Mouse (Mus musculus) liver, embryonic 14.5 days (tissue): ENCODE measurements around the gene Stag1. TPM values are rescaled to one million over a fixed set of nuclear protein-coding genes. Genes with fewer than 3 reads are reported as not detected.
A peak's percentile ranks its signal among the peaks of the same experiment; 100 is the strongest.
"Not testable (repeated sequence)": the region's sequence is repeated elsewhere in the genome, so short reads cannot be mapped to it uniquely, and the experiment has no call there.

Source experiments
- ATAC-seq: fragments of 200-750 bp; cut with Nextera tagmentation; 2 replicates; pipeline ENCODE4 v1.8.0; 2017; ENCODE audit warnings: moderate number of reproducible peaks, mild to moderate bottlenecking, moderate library complexity; ENCODE audit not compliant: insufficient read depth
- DNase-seq, 3 experiments: peaks; one replicate each; pipeline ENCODE4 v3.0.0-alpha.2; 2012 to 2013; ENCODE audit warnings: low read depth in 3 of 3, low spot score in 3 of 3
- H3K27ac ChIP-seq: fragments of 300-500 bp; sonication (generic); 2 replicates; pipeline ENCODE4 v1.5.1; 2014; ENCODE audit warnings: moderate library complexity, mild to moderate bottlenecking, control low read depth, inconsistent platforms
- H3K27me3 ChIP-seq: fragments of 300-500 bp; sonication (generic); 2 replicates; pipeline ENCODE4 v1.6.1; 2014; ENCODE audit warnings: mild to moderate bottlenecking, low read length, moderate library complexity; ENCODE audit not compliant: control insufficient read depth, insufficient read depth
- H3K36me3 ChIP-seq: fragments of 300-500 bp; sonication (generic); replicated peaks from 2 replicates; pipeline ENCODE4 v1.6.1; 2014; ENCODE audit warnings: low read depth; ENCODE audit not compliant: control insufficient read depth, insufficient read depth
- H3K4me1 ChIP-seq, 2 experiments: fragments of 200-500 bp in 1 of 2; fragments of 300-500 bp in 1 of 2; sonication (generic) in 1 of 2; replicated peaks; 2 replicates each; pipeline ENCODE4 v1.6.1; 2012 to 2014; ENCODE audit warnings: antibody characterized with exemption in 1 of 2, inconsistent platforms in 1 of 2, low read length in 1 of 2; ENCODE audit not compliant: control insufficient read depth in 2 of 2, insufficient read depth in 2 of 2
- H3K4me2 ChIP-seq: fragments of 300-500 bp; sonication (generic); 2 replicates; pipeline ENCODE4 v1.6.1; 2014; ENCODE audit warnings: low read depth, mild to moderate bottlenecking, control low read depth, moderate library complexity
- H3K4me3 ChIP-seq, 2 experiments: fragments of 200-500 bp in 1 of 2; fragments of 300-500 bp in 1 of 2; sonication (generic) in 1 of 2; 2 replicates each; pipeline ENCODE4 v1.5.1; 2012 to 2014; ENCODE audit warnings: low read depth in 2 of 2, low read length in 2 of 2, mild to moderate bottlenecking in 2 of 2, control low read depth in 1 of 2, inconsistent platforms in 1 of 2, moderate library complexity in 1 of 2; ENCODE audit not compliant: insufficient read depth in 1 of 2
- H3K9ac ChIP-seq: fragments of 300-500 bp; sonication (generic); replicated peaks from 2 replicates; pipeline ENCODE4 v1.6.1; 2014; ENCODE audit warnings: mild to moderate bottlenecking, control low read depth, moderate library complexity
- H3K9me3 ChIP-seq: fragments of 300-500 bp; sonication (generic); 2 replicates; pipeline ENCODE4 v1.6.1; 2016; ENCODE audit warnings: low read length, mixed read lengths; ENCODE audit not compliant: control insufficient read depth
- CTCF ChIP-seq: IDR thresholded peaks from 2 replicates; pipeline ENCODE4 v1.5.1; 2016; ENCODE audit warnings: antibody characterized with exemption, low read depth, control low read depth
- EP300 ChIP-seq: IDR thresholded peaks from 2 replicates; pipeline ENCODE4 v1.6.1; 2016; ENCODE audit warnings: antibody characterized with exemption, low read depth
- WGBS: fragments of 180-500 bp; shearing (Covaris S2); extraction: QIAGEN DNeasy Blood & Tissue Kit; methylation state at CpG from one replicate; pipeline ENCODE4 v1.1.7; 2014; ENCODE audit not compliant: insufficient replicate concordance; 5-methylcytosine and 5-hydroxymethylcytosine counted together
- polyA plus RNA-seq, 2 experiments: library from polyadenylated mRNA; depleted of rRNA in 1 of 2; stranded (reverse) in 1 of 2; unstranded in 1 of 2; fragments of >200 nt; fragmentation: Nextera tagmentation in 1 of 2; extraction: Ambion mirVana in 1 of 2; gene quantifications; 2 replicates each; pipeline versions ENCODE4 v1.2.1 to v1.2.3; 2012 to 2014

Gene Stag1
- polyA plus RNA-seq, 2 experiments: 11.6 to 18.2 TPM

DNA sequence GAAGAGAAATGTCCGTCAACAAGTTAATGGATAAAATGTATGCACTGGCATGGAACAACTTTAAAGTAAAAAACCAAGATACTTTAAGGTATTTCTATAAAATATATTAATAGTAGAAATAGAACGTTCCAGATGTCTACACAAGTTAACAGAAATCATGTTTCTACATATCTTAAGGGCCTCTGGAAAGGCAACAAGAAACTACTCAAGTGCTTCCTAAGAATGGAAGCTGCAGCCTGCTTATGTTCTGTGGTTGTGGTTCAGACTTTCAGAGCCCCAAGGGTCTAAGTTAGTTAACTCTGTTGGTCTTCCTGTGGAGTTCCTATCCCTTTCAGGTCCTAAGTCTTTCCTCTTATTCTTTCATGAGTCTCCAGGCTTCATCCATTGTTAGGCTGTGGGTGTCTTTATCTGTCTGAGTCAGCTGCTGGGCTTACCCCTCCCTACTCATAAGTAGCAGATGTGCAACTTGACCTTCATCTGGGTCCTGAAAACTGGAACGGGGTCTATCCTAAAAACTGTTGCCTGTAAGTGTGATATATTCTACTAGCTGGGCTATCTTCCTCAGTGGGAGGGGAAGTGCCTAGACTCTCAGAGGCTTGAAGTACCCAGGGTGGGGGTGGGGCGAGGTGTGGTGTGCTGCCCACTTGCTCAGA, 138.5 kb downstream of the Stag1 start:
- Histone ChIP-seq H3K4me3 (no peak overlapping the region), H3K9me3 (no peaks in the 10 kb centered on the region), H3K27ac (peak overlapping the region; percentile 54), H3K4me2 (peak overlapping the region; percentile 47), H3K27me3 (no peaks in the 10 kb centered on the region), H3K4me1 (peaks cover 11 to 15% of the 10 kb centered on the region in 2 experiments), H3K36me3 (no peaks in the 10 kb centered on the region), H3K9ac (no peak overlapping the region)
- TF ChIP-seq EP300 (peak; percentile 23; the same call in 1 of the 2 replicates), CTCF (no peak; the same call in 1 of the 2 replicates)
- WGBS: 35% methylated on average over 4 of the region's 4 CpGs
- peak; percentile 38 to 50 (median 43) for DNase-seq
- peak; percentile 93 for ATAC-seq

DNA sequence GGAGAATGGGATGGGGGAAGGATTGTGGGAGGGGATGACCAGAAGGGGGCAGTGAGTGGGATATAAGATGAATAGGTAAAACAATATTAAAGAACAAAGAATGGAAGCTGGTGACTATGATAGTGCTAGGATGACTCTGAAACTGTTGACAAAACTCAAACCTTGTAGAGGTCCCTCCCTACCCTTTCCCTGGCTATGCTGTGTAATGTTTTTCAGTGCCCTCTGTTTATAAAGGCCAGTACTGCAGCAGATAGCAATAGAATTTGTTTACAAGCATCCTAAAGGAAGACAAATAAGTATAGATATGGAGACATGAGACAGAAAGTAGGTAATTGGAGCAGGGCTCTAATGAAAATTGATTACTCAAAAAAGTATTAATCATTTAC, 139.0 kb downstream of the Stag1 start:
- H3K9ac ChIP-seq: no peak overlapping the region
- H3K9me3 ChIP-seq: no peaks in the 10 kb centered on the region
- TF ChIP-seq EP300 (no peak), CTCF (0 out of 2 replicates have a peak, but pooled peaks have one; percentile 14)
- no peaks in the 10 kb centered on the region for H3K36me3 ChIP-seq
- H3K4me1 ChIP-seq: peaks cover 11 to 15% of the 10 kb centered on the region in 2 experiments
- peak overlapping the region; percentile 47 for H3K4me2 ChIP-seq
- no peak overlapping the region for H3K4me3 ChIP-seq
- H3K27ac ChIP-seq: peak overlapping the region; percentile 54
- DNase-seq (peak in 1 of 3 experiments; percentile 12), ATAC-seq (peak; percentile 77)
- H3K27me3 ChIP-seq: no peaks in the 10 kb centered on the region

DNA sequence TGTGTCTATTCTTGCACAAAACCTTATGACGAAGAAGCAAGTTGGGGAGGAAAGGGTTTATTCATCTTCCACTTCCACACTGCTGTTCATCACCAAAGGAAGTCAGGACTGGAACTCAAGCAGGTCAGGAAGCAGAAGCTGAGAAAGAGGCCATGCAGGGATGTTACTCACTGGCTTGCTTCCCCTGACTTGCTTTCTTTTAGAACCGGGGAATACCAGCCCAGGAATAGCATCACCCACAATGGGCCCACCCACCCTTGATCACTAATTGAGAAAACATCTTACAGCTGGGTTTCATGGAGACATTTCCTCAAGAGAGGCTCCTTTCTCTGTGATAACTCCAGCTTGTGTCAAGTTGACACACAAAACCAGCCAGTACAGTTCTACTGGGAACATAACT, 179.6 kb downstream of the Stag1 start:
- not testable (repeated sequence) for H3K27me3 ChIP-seq, H3K36me3 ChIP-seq, ATAC-seq, H3K9ac ChIP-seq, H3K27ac ChIP-seq, H3K9me3 ChIP-seq, DNase-seq, H3K4me1 ChIP-seq, H3K4me3 ChIP-seq, H3K4me2 ChIP-seq
- WGBS: 67% methylated on average over 2 of the region's 2 CpGs

GRCm38 (mm10) chr9:100865984-100866383, 268.4 kb downstream of the Stag1 start:
- Histone ChIP-seq H3K4me1 (no peaks in the 10 kb centered on the region), H3K27ac (no peak overlapping the region), H3K9ac (no peak overlapping the region), H3K4me3 (no peak overlapping the region), H3K27me3 (no peaks in the 10 kb centered on the region), H3K9me3 (no peaks in the 10 kb centered on the region), H3K36me3 (no peaks in the 10 kb centered on the region), H3K4me2 (no peak overlapping the region)
- no peak for ATAC-seq
- WGBS: 63% methylated on average over 4 of the region's 4 CpGs
- TF ChIP-seq CTCF: no peak
- no peak for TF ChIP-seq EP300
- no peak for DNase-seq

GRCm38 (mm10) chr9:100869635-100870034, 272.0 kb downstream of the Stag1 start:
- Histone ChIP-seq H3K9me3 (no peaks in the 10 kb centered on the region), H3K4me2 (no peak overlapping the region), H3K27ac (no peak overlapping the region), H3K27me3 (no peaks in the 10 kb centered on the region), H3K4me1 (no peaks in the 10 kb centered on the region), H3K9ac (no peak overlapping the region), H3K4me3 (no peak overlapping the region), H3K36me3 (no peaks in the 10 kb centered on the region)
- DNase-seq (no peak), ATAC-seq (no peak)
- TF ChIP-seq EP300 (no peak), CTCF (no peak)
